Mouse (Mus musculus): Measurements from ENCODE around the gene Mmp27. TPM values are rescaled to one million over a fixed set of nuclear protein-coding genes. Genes with fewer than 3 reads are reported as not detected.
A peak's percentile ranks its signal among the peaks of the same experiment; 100 is the strongest.

The Mmp27 gene
- polyA plus RNA-seq, 1 experiment from 2014 or later, result not detected

GRCm38 (mm10) chr9:7577371-7577770 lies 6.2 kb downstream of the Mmp27 start:
- Histone ChIP-seq H3K36me3 (ENCODE audit: control insufficient read depth, insufficient read depth, low read length) (no peaks in the 10 kb centered on the region), H3K4me3 (ENCODE audit: low read depth, low read length) (no peak overlapping the region), H3K9ac (replicated peaks; ENCODE audit: low read depth, low read length) (no peak overlapping the region), H3K27me3 (ENCODE audit: control insufficient read depth, insufficient read depth, low read length) (no peaks in the 10 kb centered on the region), H3K9me3 (ENCODE audit: control insufficient read depth, low read depth, low read length) (no peaks in the 10 kb centered on the region), H3K27ac (ENCODE audit: low read length) (no peak overlapping the region), H3K4me2 (replicated peaks; ENCODE audit: low read depth, low read length) (no peak overlapping the region), H3K4me1 (ENCODE audit: control insufficient read depth, insufficient read depth, low read length) (no peaks in the 10 kb centered on the region)
- 94% methylated on average over 2 of the region's 2 CpGs for WGBS
- ATAC-seq (ENCODE audit: insufficient number of reproducible peaks, insufficient read depth, low FRiP score, low read depth), result no peak

GRCm38 (mm10) chr9:7590063-7590462 lies 18.9 kb downstream of the Mmp27 start:
- Histone ChIP-seq H3K9ac (replicated peaks; ENCODE audit: low read depth, low read length) (no peak overlapping the region), H3K27ac (ENCODE audit: low read length) (no peak overlapping the region), H3K4me3 (ENCODE audit: low read depth, low read length) (no peak overlapping the region), H3K4me2 (replicated peaks; ENCODE audit: low read depth, low read length) (no peak overlapping the region), H3K36me3 (ENCODE audit: control insufficient read depth, insufficient read depth, low read length) (no peaks in the 10 kb centered on the region), H3K4me1 (ENCODE audit: control insufficient read depth, insufficient read depth, low read length) (no peaks in the 10 kb centered on the region), H3K9me3 (ENCODE audit: control insufficient read depth, low read depth, low read length) (no peaks in the 10 kb centered on the region), H3K27me3 (ENCODE audit: control insufficient read depth, insufficient read depth, low read length) (no peaks in the 10 kb centered on the region)
- ATAC-seq (ENCODE audit: insufficient number of reproducible peaks, insufficient read depth, low FRiP score, low read depth), result no peak
- 67% methylated on average over 8 of the region's 8 CpGs for WGBS

- no peaks in the 10 kb centered on the region for H3K36me3 ChIP-seq (ENCODE audit: control insufficient read depth, insufficient read depth, low read length)
- H3K27me3 ChIP-seq (ENCODE audit: control insufficient read depth, insufficient read depth, low read length), result no peaks in the 10 kb centered on the region
- H3K4me3 ChIP-seq (ENCODE audit: low read depth, low read length), result no peak overlapping the region
- no peak overlapping the region for H3K4me2 ChIP-seq (replicated peaks; ENCODE audit: low read depth, low read length)
- H3K9me3 ChIP-seq (ENCODE audit: control insufficient read depth, low read depth, low read length), result no peaks in the 10 kb centered on the region
- ATAC-seq (ENCODE audit: insufficient number of reproducible peaks, insufficient read depth, low FRiP score, low read depth), result no peak
- WGBS, result 92% methylated on average over 3 of the region's 3 CpGs
- no peaks in the 10 kb centered on the region for H3K4me1 ChIP-seq (ENCODE audit: control insufficient read depth, insufficient read depth, low read length)
- no peak overlapping the region for H3K27ac ChIP-seq (ENCODE audit: low read length)
- no peak overlapping the region for H3K9ac ChIP-seq (replicated peaks; ENCODE audit: low read depth, low read length)
Observed at GRCm38 (mm10) chr9:7593272-7593812, 22.1 kb downstream of the Mmp27 start.

GRCm38 (mm10) chr9:7594816-7595540 lies 23.8 kb downstream of the Mmp27 start:
- Histone ChIP-seq H3K4me1 (ENCODE audit: control insufficient read depth, insufficient read depth, low read length) (no peaks in the 10 kb centered on the region), H3K27me3 (ENCODE audit: control insufficient read depth, insufficient read depth, low read length) (no peaks in the 10 kb centered on the region), H3K4me3 (ENCODE audit: low read depth, low read length) (peak overlapping the region; percentile 18; the same call in 1 of the 2 replicates), H3K27ac (ENCODE audit: low read length) (no peak overlapping the region), H3K4me2 (replicated peaks; ENCODE audit: low read depth, low read length) (peak overlapping the region; percentile 39), H3K36me3 (ENCODE audit: control insufficient read depth, insufficient read depth, low read length) (no peaks in the 10 kb centered on the region), H3K9me3 (ENCODE audit: control insufficient read depth, low read depth, low read length) (no peaks in the 10 kb centered on the region), H3K9ac (replicated peaks; ENCODE audit: low read depth, low read length) (no peak overlapping the region; the same call in 1 of the 2 replicates)
- 4% methylated on average over 6 of the region's 6 CpGs for WGBS
- ATAC-seq (ENCODE audit: insufficient number of reproducible peaks, insufficient read depth, low FRiP score, low read depth), result peak; percentile 95

- no peaks in the 10 kb centered on the region for H3K27me3 ChIP-seq (ENCODE audit: control insufficient read depth, insufficient read depth, low read length)
- no peak overlapping the region for H3K4me2 ChIP-seq (replicated peaks; ENCODE audit: low read depth, low read length)
- 2% methylated on average over 3 of the region's 3 CpGs for WGBS
- H3K4me3 ChIP-seq (ENCODE audit: low read depth, low read length), result no peak overlapping the region
- H3K9me3 ChIP-seq (ENCODE audit: control insufficient read depth, low read depth, low read length), result no peaks in the 10 kb centered on the region
- ATAC-seq (ENCODE audit: insufficient number of reproducible peaks, insufficient read depth, low FRiP score, low read depth), result no peak; the same call in 1 of the 2 replicates
- H3K36me3 ChIP-seq (ENCODE audit: control insufficient read depth, insufficient read depth, low read length), result no peaks in the 10 kb centered on the region
- no peak overlapping the region for H3K9ac ChIP-seq (replicated peaks; ENCODE audit: low read depth, low read length)
- H3K27ac ChIP-seq (ENCODE audit: low read length), result no peak overlapping the region
- H3K4me1 ChIP-seq (ENCODE audit: control insufficient read depth, insufficient read depth, low read length), result no peaks in the 10 kb centered on the region
Observed at GRCm38 (mm10) chr9:7602982-7603742, 32.0 kb downstream of the Mmp27 start.

- H3K4me2 ChIP-seq (replicated peaks; ENCODE audit: low read depth, low read length), result no peak overlapping the region
- WGBS, result 75% methylated on average over 6 of the region's 6 CpGs
- no peaks in the 10 kb centered on the region for H3K27me3 ChIP-seq (ENCODE audit: control insufficient read depth, insufficient read depth, low read length)
- H3K27ac ChIP-seq (ENCODE audit: low read length), result no peak overlapping the region
- no peak overlapping the region for H3K9ac ChIP-seq (replicated peaks; ENCODE audit: low read depth, low read length)
- H3K36me3 ChIP-seq (ENCODE audit: control insufficient read depth, insufficient read depth, low read length), result no peaks in the 10 kb centered on the region
- no peak overlapping the region for H3K4me3 ChIP-seq (ENCODE audit: low read depth, low read length)
- no peak for ATAC-seq (ENCODE audit: insufficient number of reproducible peaks, insufficient read depth, low FRiP score, low read depth)
- no peaks in the 10 kb centered on the region for H3K4me1 ChIP-seq (ENCODE audit: control insufficient read depth, insufficient read depth, low read length)
- H3K9me3 ChIP-seq (ENCODE audit: control insufficient read depth, low read depth, low read length), result no peaks in the 10 kb centered on the region
Observed at GRCm38 (mm10) chr9:7604005-7604404, 32.8 kb downstream of the Mmp27 start.

- H3K9me3 ChIP-seq (ENCODE audit: control insufficient read depth, low read depth, low read length), result no peaks in the 10 kb centered on the region
- no peak overlapping the region for H3K9ac ChIP-seq (replicated peaks; ENCODE audit: low read depth, low read length)
- H3K27me3 ChIP-seq (ENCODE audit: control insufficient read depth, insufficient read depth, low read length), result no peaks in the 10 kb centered on the region
- no peaks in the 10 kb centered on the region for H3K36me3 ChIP-seq (ENCODE audit: control insufficient read depth, insufficient read depth, low read length)
- H3K4me1 ChIP-seq (ENCODE audit: control insufficient read depth, insufficient read depth, low read length), result no peaks in the 10 kb centered on the region
- no peak overlapping the region for H3K4me2 ChIP-seq (replicated peaks; ENCODE audit: low read depth, low read length)
- H3K4me3 ChIP-seq (ENCODE audit: low read depth, low read length), result no peak overlapping the region
- no peak for ATAC-seq (ENCODE audit: insufficient number of reproducible peaks, insufficient read depth, low FRiP score, low read depth)
- 90% methylated on average over 12 of the region's 12 CpGs for WGBS
- no peak overlapping the region for H3K27ac ChIP-seq (ENCODE audit: low read length)
Observed at GRCm38 (mm10) chr9:7605638-7606037, 34.4 kb downstream of the Mmp27 start.

GRCm38 (mm10) chr9:7622582-7622981 lies 51.4 kb downstream of the Mmp27 start:
- no peak for ATAC-seq (ENCODE audit: insufficient number of reproducible peaks, insufficient read depth, low FRiP score, low read depth)
- Histone ChIP-seq H3K4me1 (ENCODE audit: control insufficient read depth, insufficient read depth, low read length) (no peaks in the 10 kb centered on the region), H3K4me2 (replicated peaks; ENCODE audit: low read depth, low read length) (no peak overlapping the region), H3K4me3 (ENCODE audit: low read depth, low read length) (no peak overlapping the region), H3K27ac (ENCODE audit: low read length) (no peak overlapping the region), H3K27me3 (ENCODE audit: control insufficient read depth, insufficient read depth, low read length) (no peaks in the 10 kb centered on the region), H3K9ac (replicated peaks; ENCODE audit: low read depth, low read length) (no peak overlapping the region), H3K9me3 (ENCODE audit: control insufficient read depth, low read depth, low read length) (no peaks in the 10 kb centered on the region), H3K36me3 (ENCODE audit: control insufficient read depth, insufficient read depth, low read length) (no peaks in the 10 kb centered on the region)
- 75% methylated on average over 3 of the region's 3 CpGs for WGBS
